Mouse (Mus musculus) Patski (cell line): ENCODE measurements at regions not wholly inside any gene's neighbourhood (a gene's known extent, or its start where the extent isn't known, plus 50 kb on each side); places are given as distances from the start of the nearest gene placed in this dataset.
"Not testable (repeated sequence)": the region's sequence is repeated elsewhere in the genome, so short reads cannot be mapped to it uniquely, and the experiment has no call there.

ENCODE experiments used
- ATAC-seq: fragments of 100-300 bp; one replicate; pipeline ENCODE4 v1.8.0; 2021
- CTCF ChIA-PET: fragments of 350-600 bp; sonication (Branson Sonifier 250); formaldehyde crosslinking; loops from one replicate; lab custom pipeline; 2022; ENCODE audit warnings: inconsistent platforms; lab: Charles Lee
- POLR2A ChIA-PET: fragments of 350-600 bp; sonication (Branson Sonifier 250); formaldehyde crosslinking; loops from one replicate; lab custom pipeline; 2022; ENCODE audit warnings: antibody characterized with exemption, inconsistent platforms; lab: Charles Lee
- DNase-seq: peaks from one replicate; pipeline ENCODE4 v3.0.0-alpha.2; 2011; ENCODE audit warnings: low read depth, low spot score
- H3K27me3 ChIP-seq: fragments of 371-371 bp; one replicate; pipeline ENCODE4 v1.5.1; 2021
- CTCF ChIP-seq: fragments of 100-300 bp; IDR thresholded peaks from one replicate; pipeline ENCODE4 v1.5.1; 2021
- in situ Hi-C: fragments of 300-500 bp; cut with MboI; formaldehyde crosslinking; loops from 3 replicates; pipeline ENCODE4 v1.11.1; 2018; ENCODE audit warnings: low pct_unique_long_range_greater_than_20kb, mixed read lengths

GRCm38 (mm10) chr17:91385949-91386348 is 293.1 kb upstream of the Nrxn1 start:
- CTCF ChIA-PET, result no interaction called here
- TF ChIP-seq CTCF, result no peak
- POLR2A ChIA-PET, result no interaction called here
- no peaks in the 10 kb centered on the region for H3K27me3 ChIP-seq
- in situ Hi-C loops, result no loop called here
- DNase-seq, result no peak
- ATAC-seq, result no peak

DNA sequence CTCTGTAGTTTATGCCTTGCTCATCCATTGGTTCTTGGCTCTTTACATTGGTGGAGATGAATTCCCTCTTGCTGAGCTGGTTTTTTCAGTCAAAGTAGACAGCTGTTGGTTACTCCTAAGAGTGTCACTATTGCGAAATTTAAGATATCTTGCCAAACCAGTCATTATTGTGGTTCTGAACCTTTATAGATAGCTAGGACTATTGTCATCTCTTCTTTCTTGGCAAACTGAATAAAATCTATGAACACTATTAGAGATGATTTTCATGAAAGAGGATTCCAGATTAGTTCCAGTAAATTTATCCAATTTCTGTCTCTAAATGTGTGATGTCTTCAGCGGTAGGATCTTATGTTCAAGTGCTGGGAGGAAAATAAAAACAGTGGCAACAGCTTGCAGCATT is 275.3 kb upstream of the Nrxn1 start:
- in situ Hi-C loops, result no loop called here

DNA sequence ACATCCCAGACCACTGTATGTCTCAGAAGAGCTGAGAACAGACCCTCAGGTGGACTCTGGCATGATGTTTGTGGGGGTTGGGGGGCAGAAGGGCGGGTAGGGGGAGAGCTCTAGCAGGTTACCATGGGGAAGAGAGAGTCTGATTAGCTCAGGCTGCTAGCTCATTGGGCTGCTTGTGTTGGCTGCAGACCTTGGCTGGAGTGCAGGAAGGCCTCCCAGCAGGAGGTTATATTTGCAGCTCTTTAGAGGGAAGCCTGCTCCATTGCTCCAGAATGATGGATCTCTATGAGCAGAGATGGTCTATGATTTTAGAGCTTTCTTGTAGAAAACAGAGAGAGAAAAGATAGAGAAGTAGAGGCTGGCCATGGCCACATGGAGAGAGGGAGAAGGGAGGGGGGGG is 268.4 kb upstream of the Nrxn1 start:
- DNase-seq (no peak), ATAC-seq (no peak)
- in situ Hi-C loops, result no loop called here
- H3K27me3 ChIP-seq, result no peaks in the 10 kb centered on the region
- ChIA-PET POLR2A (no interaction called here), CTCF (no interaction called here)
- TF ChIP-seq CTCF, result no peak

More for the DNA sequence above, 275.3 kb upstream of the Nrxn1 start:
- DNase-seq (no peak), ATAC-seq (no peak)
- POLR2A ChIA-PET, result no interaction called here
- CTCF ChIA-PET, result no interaction called here
- no peaks in the 10 kb centered on the region for H3K27me3 ChIP-seq
- no peak for TF ChIP-seq CTCF

GRCm38 (mm10) chr17:91352107-91352506 is 259.2 kb upstream of the Nrxn1 start:
- no peak for ATAC-seq

GRCm38 (mm10) chr17:91336882-91337281 is 244.0 kb upstream of the Nrxn1 start:
- no peak for TF ChIP-seq CTCF
- in situ Hi-C loops, result no loop called here
- ChIA-PET CTCF (no interaction called here), POLR2A (no interaction called here)
- ATAC-seq, result no peak
- DNase-seq, result no peak
- H3K27me3 ChIP-seq, result no peaks in the 10 kb centered on the region

More at GRCm38 (mm10) chr17:91352107-91352506, 259.2 kb upstream of the Nrxn1 start:
- in situ Hi-C loops, result no loop called here
- no peak for TF ChIP-seq CTCF
- ChIA-PET POLR2A (no interaction called here), CTCF (no interaction called here)
- no peak for DNase-seq
- no peaks in the 10 kb centered on the region for H3K27me3 ChIP-seq

- in situ Hi-C loops, result no loop called here
- no peak for DNase-seq
- CTCF ChIA-PET, result no interaction called here
- H3K27me3 ChIP-seq, result no peaks in the 10 kb centered on the region
- no peak for ATAC-seq
- POLR2A ChIA-PET, result no interaction called here
- no peak for TF ChIP-seq CTCF
Measured at GRCm38 (mm10) chr17:91333790-91334189, 240.9 kb upstream of the Nrxn1 start.

GRCm38 (mm10) chr17:91333202-91333601 is 240.3 kb upstream of the Nrxn1 start:
- ChIA-PET CTCF (no interaction called here), POLR2A (no interaction called here)
- in situ Hi-C loops, result no loop called here
- H3K27me3 ChIP-seq, result no peaks in the 10 kb centered on the region
- ATAC-seq (no peak), DNase-seq (no peak)
- TF ChIP-seq CTCF, result no peak

DNA sequence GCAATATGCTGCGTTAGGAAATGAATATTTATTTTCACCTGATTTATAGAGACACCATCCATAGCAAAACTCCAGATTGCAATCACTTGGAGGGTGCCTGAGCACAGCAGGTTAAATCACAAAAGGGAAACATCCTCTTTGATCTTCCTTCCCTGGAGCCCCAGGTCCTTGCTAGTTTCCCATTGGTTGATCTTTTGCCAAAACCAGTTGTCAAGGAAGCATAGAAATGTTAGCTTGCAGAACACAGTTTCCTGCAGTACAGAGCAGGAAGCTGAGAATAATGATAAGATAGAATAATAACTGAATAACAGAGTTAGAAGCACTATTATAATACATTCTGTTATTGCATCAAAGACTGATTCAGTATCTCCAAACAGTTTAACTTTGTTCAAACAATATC is 231.5 kb upstream of the Nrxn1 start:
- CTCF ChIA-PET, result no interaction called here
- no peaks in the 10 kb centered on the region for H3K27me3 ChIP-seq
- in situ Hi-C loops, result no loop called here
- ATAC-seq, result no peak
- DNase-seq, result no peak
- TF ChIP-seq CTCF, result no peak
- POLR2A ChIA-PET, result no interaction called here

- POLR2A ChIA-PET, result no interaction called here
- TF ChIP-seq CTCF, result no peak
- no peaks in the 10 kb centered on the region for H3K27me3 ChIP-seq
- CTCF ChIA-PET, result no interaction called here
- DNase-seq, result no peak
- no peak for ATAC-seq
- in situ Hi-C loops, result no loop called here
Measured at GRCm38 (mm10) chr17:91286875-91287274, 194.0 kb upstream of the Nrxn1 start.

GRCm38 (mm10) chr17:91274378-91274777 is 181.5 kb upstream of the Nrxn1 start:
- ATAC-seq, result no peak
- H3K27me3 ChIP-seq, result no peaks in the 10 kb centered on the region
- ChIA-PET POLR2A (no interaction called here), CTCF (no interaction called here)
- DNase-seq, result no peak
- no peak for TF ChIP-seq CTCF
- in situ Hi-C loops, result no loop called here

DNA sequence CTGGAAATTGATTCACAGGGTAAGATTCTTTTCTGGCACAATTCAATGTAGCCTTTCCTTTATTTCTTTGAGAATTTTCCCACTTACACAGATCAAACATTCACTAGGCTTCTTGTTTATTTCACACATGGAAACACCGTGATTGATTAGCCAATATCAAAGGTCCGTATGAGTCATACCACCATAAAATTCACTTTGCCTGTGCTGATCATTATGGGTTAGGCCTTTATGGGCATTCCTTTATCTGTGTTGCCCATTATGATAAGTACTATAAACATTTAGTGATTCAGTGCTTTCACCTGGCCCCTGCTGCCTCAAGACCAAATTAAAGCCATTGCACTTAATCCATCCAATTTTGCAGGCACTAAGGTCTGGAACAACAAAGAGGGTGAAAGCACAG is 145.8 kb upstream of the Nrxn1 start:
- TF ChIP-seq CTCF, result no peak
- no peak for ATAC-seq
- POLR2A ChIA-PET, result no interaction called here
- CTCF ChIA-PET, result no interaction called here
- in situ Hi-C loops, result no loop called here
- no peak for DNase-seq
- H3K27me3 ChIP-seq, result no peaks in the 10 kb centered on the region

GRCm38 (mm10) chr17:91236653-91237052 is 143.8 kb upstream of the Nrxn1 start:
- CTCF ChIA-PET, ATAC-seq, H3K27me3 ChIP-seq, DNase-seq, in situ Hi-C loops, POLR2A ChIA-PET: not testable (repeated sequence)
